20 mouse cellular contexts compared by ENCODE assay signal in the genomic region with DNA sequence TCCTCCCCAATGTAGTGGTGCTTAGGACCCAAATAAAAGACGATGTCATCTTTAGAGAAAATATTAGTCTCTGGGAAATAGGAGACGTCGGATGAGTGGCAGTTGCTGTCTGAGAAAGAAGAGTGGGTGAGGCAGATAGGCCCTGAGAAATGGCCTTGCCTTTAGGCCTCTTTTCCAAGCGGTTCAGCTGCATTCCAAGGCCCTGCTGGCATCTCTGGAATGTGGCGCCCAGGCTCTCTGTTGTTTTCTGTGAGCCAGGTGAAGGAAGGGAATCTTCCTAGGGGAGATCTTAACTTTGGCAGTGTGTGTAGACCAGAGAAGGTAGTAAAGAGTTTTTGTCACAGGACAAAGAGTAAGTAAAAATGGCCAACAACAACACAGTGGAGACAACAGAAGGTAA. TPM values are rescaled to one million over a fixed set of nuclear protein-coding genes. Genes with fewer than 3 reads are reported as not detected.
DNase-seq lines count a peak whose midpoint lies in the region; ATAC-seq lines count a peak whose summit lies in the region.
"Had no signal": no experiment of that assay in that cellular context is flagged by ENCODE, and none has a peak within 500 bp of the region (broad histone marks: within the 10 kb centered on the region; RNA-seq: fewer than 3 reads in every experiment).

No protein-coding gene starts in this region.

- no peaks in the 10 kb centered on the region for H3K36me3 ChIP-seq in hindbrain, embryonic 10.5 days
- no peaks in the 10 kb centered on the region for H3K36me3 ChIP-seq in hindbrain, embryonic 14.5 days (replicated peaks; ENCODE audit: control insufficient read depth, insufficient read depth)
- no peaks in the 10 kb centered on the region for H3K36me3 ChIP-seq in embryonic facial prominence, embryonic 10.5 days (replicated peaks)
- no peaks in the 10 kb centered on the region for H3K36me3 ChIP-seq in lung, embryonic 16.5 days (ENCODE audit: control insufficient read depth, insufficient read depth, low read length)
- H3K36me3 ChIP-seq: embryonic facial prominence, embryonic 15.5 days; heart, embryonic 13.5 days; hindbrain, embryonic 12.5 days; midbrain, embryonic 12.5 days had no signal

- H3K27ac ChIP-seq in hindbrain, embryonic 10.5 days = peak overlapping the region; percentile 16; the same call in 1 of the 2 replicates
- H3K27ac ChIP-seq in hindbrain, embryonic 14.5 days = no peak overlapping the region
- no peak overlapping the region for H3K27ac ChIP-seq in embryonic facial prominence, embryonic 10.5 days (replicated peaks)
- H3K27ac ChIP-seq in lung, embryonic 16.5 days (ENCODE audit: low read length) = 0 out of 2 replicates have a peak overlapping the region, but pooled peaks have one; percentile 30
- H3K27ac ChIP-seq: embryonic facial prominence, embryonic 15.5 days; gastrocnemius, adult 2 months; heart, embryonic 13.5 days; liver, embryonic 14.5 days had no signal

- DNase-seq in hindbrain, embryonic 10.5 days (ENCODE audit: low spot score) = peak; percentile 19
- DNase-seq in hindbrain, embryonic 14.5 days (ENCODE audit: low spot score) = no peak
- peak; percentile 24 for DNase-seq in 3T3-L1 (ENCODE audit: low read depth, low spot score)
- DNase-seq in embryonic facial prominence, embryonic 10.5 days (ENCODE audit: low spot score) = peak; percentile 52
- no peak for DNase-seq in thymus, postnatal 0 days (ENCODE audit: low spot score)
- DNase-seq in adrenal gland, adult (ENCODE audit: inconsistent age in 2 of 2, low spot score in 1 of 2) = no peak
- no peak for DNase-seq in natural killer cell, adult 2 months (ENCODE audit: low spot score in 2 of 2)
- DNase-seq: adrenal gland, postnatal 14 days; cerebellum, adult 9-11 months; gastrocnemius, adult 2 months; left cerebral cortex, postnatal 4 days; thymus, postnatal 14 days had no signal

- peaks cover 16% of the 10 kb centered on the region for H3K4me1 ChIP-seq in hindbrain, embryonic 10.5 days (replicated peaks)
- H3K4me1 ChIP-seq in hindbrain, embryonic 14.5 days (replicated peaks; ENCODE audit: control insufficient read depth, insufficient read depth, low read length) = peaks cover 10% of the 10 kb centered on the region
- peaks cover 21% of the 10 kb centered on the region for H3K4me1 ChIP-seq in embryonic facial prominence, embryonic 10.5 days
- H3K4me1 ChIP-seq in lung, embryonic 16.5 days (replicated peaks; ENCODE audit: control insufficient read depth, insufficient read depth, low read length) = no peaks in the 10 kb centered on the region
- H3K4me1 ChIP-seq: embryonic facial prominence, embryonic 15.5 days; heart, embryonic 13.5 days had no signal

- no peak overlapping the region for H3K9ac ChIP-seq in hindbrain, embryonic 14.5 days
- H3K9ac ChIP-seq in lung, embryonic 16.5 days (ENCODE audit: low read length) = no peak overlapping the region
- H3K9ac ChIP-seq: embryonic facial prominence, embryonic 15.5 days; forebrain, embryonic 13.5 days; heart, embryonic 13.5 days; hindbrain, embryonic 12.5 days; liver, embryonic 14.5 days; midbrain, embryonic 12.5 days had no signal

- H3K27me3 ChIP-seq in hindbrain, embryonic 10.5 days (ENCODE audit: insufficient read depth, poor library complexity, severe bottlenecking) = no peaks in the 10 kb centered on the region
- H3K27me3 ChIP-seq in hindbrain, embryonic 14.5 days (ENCODE audit: control insufficient read depth, insufficient read depth, low read length) = no peaks in the 10 kb centered on the region
- no peaks in the 10 kb centered on the region for H3K27me3 ChIP-seq in embryonic facial prominence, embryonic 10.5 days (replicated peaks; ENCODE audit: low read depth, poor library complexity, severe bottlenecking)
- no peaks in the 10 kb centered on the region for H3K27me3 ChIP-seq in lung, embryonic 16.5 days (ENCODE audit: control insufficient read depth, insufficient read depth, low read depth, low read length)
- H3K27me3 ChIP-seq: embryonic facial prominence, embryonic 15.5 days; forebrain, embryonic 13.5 days; heart, embryonic 13.5 days; hindbrain, embryonic 12.5 days; midbrain, embryonic 12.5 days had no signal

- no peak for ATAC-seq in hindbrain, embryonic 14.5 days (ENCODE audit: low FRiP score)
- peak; percentile 62 for ATAC-seq in lung, embryonic 16.5 days (ENCODE audit: low read depth)
- ATAC-seq: forebrain, embryonic 13.5 days; intestine, embryonic 16.5 days had no signal

- H3K4me3 ChIP-seq in hindbrain, embryonic 10.5 days = no peak overlapping the region
- H3K4me3 ChIP-seq in hindbrain, embryonic 14.5 days (replicated peaks; ENCODE audit: low read length) = no peak overlapping the region
- no peak overlapping the region for H3K4me3 ChIP-seq in embryonic facial prominence, embryonic 10.5 days
- no peak overlapping the region for H3K4me3 ChIP-seq in lung, embryonic 16.5 days (ENCODE audit: low read length)
- H3K4me3 ChIP-seq: embryonic facial prominence, embryonic 15.5 days; forebrain, embryonic 13.5 days; gastrocnemius, adult 2 months; heart, embryonic 13.5 days; hindbrain, embryonic 12.5 days; midbrain, embryonic 12.5 days had no signal

- H3K9me3 ChIP-seq in hindbrain, embryonic 10.5 days = no peaks in the 10 kb centered on the region
- no peaks in the 10 kb centered on the region for H3K9me3 ChIP-seq in hindbrain, embryonic 14.5 days (ENCODE audit: control insufficient read depth, low read length)
- no peaks in the 10 kb centered on the region for H3K9me3 ChIP-seq in embryonic facial prominence, embryonic 10.5 days
- H3K9me3 ChIP-seq in lung, embryonic 16.5 days (ENCODE audit: control insufficient read depth, low read length) = no peaks in the 10 kb centered on the region
- H3K9me3 ChIP-seq: embryonic facial prominence, embryonic 15.5 days; forebrain, embryonic 13.5 days; heart, embryonic 13.5 days; hindbrain, embryonic 12.5 days; midbrain, embryonic 12.5 days had no signal

- no peak overlapping the region for H3K4me2 ChIP-seq in hindbrain, embryonic 14.5 days (replicated peaks)
- H3K4me2 ChIP-seq in lung, embryonic 16.5 days (ENCODE audit: low read depth, low read length) = no peak overlapping the region
- H3K4me2 ChIP-seq: embryonic facial prominence, embryonic 15.5 days; forebrain, embryonic 13.5 days; heart, embryonic 13.5 days; hindbrain, embryonic 12.5 days; midbrain, embryonic 12.5 days had no signal

- 38% methylated on average over 5 of the region's 5 CpGs for WGBS in hindbrain, embryonic 10.5 days
- WGBS in hindbrain, embryonic 14.5 days = 52% methylated on average over 5 of the region's 5 CpGs
- 29% methylated on average over 5 of the region's 5 CpGs for whole genome bisulfite sequencing in embryonic facial prominence, embryonic 10.5 days
- 29% methylated on average over 5 of the region's 5 CpGs for WGBS in lung, embryonic 16.5 days

RNA-seq across cellular contexts. Expression of a gene that starts 40.9 kb away (rescaled TPM):
- polyA plus RNA-seq in hindbrain, embryonic 10.5 days (2016; fragmentation: Nextera tagmentation; extraction: Ambion mirVana) = 6.1 and 6.5 TPM in 2 replicates
- polyA plus RNA-seq in hindbrain, embryonic 14.5 days (2014; fragmentation: Nextera tagmentation; extraction: Ambion mirVana) = 2.9 and 3.8 TPM in 2 replicates
- polyA plus RNA-seq in embryonic facial prominence, embryonic 10.5 days (2016; fragmentation: Nextera tagmentation; extraction: Ambion mirVana) = 7.5 and 9.1 TPM in 2 replicates
- 3.2 TPM in 2 replicates for polyA plus RNA-seq in lung, embryonic 16.5 days (2015; fragmentation: Nextera tagmentation; extraction: Ambion mirVana)
- 17.2 and 29.9 TPM in 2 replicates for polyA plus RNA-seq in thymus, postnatal 0 days (2015; fragmentation: Nextera tagmentation; extraction: Ambion mirVana)

Comparison
In these comparisons a context has a peak if more than half of its experiments do, and no peak if none do; other contexts are left out.
1. DNase-seq: peak in hindbrain, embryonic 10.5 days (single experiment), 3T3-L1 (single experiment) and embryonic facial prominence, embryonic 10.5 days (single experiment); none in hindbrain, embryonic 14.5 days (single experiment), thymus, postnatal 0 days (single experiment), adrenal gland, adult (0 of 2) and natural killer cell, adult 2 months (0 of 2).
2. H3K27ac ChIP-seq: peak in hindbrain, embryonic 10.5 days (single experiment) and lung, embryonic 16.5 days (single experiment); none in hindbrain, embryonic 14.5 days (single experiment) and embryonic facial prominence, embryonic 10.5 days (single experiment).